Mouse (Mus musculus): ENCODE results near the gene Gm15319.
"Not testable (repeated sequence)": the region's sequence is repeated elsewhere in the genome, so short reads cannot be mapped to it uniquely, and the experiment has no call there.

GRCm38 (mm10) chr8:20375698-20376097 lies 12.7 kb upstream of the Gm15319 start:
- not testable (repeated sequence) for TF ChIP-seq POLR2A (IDR thresholded peaks at IDR 0.05; ENCODE audit: borderline replicate concordance, control insufficient read depth, low read depth, low read length); CTCF (IDR thresholded peaks at IDR 0.05; ENCODE audit: control insufficient read depth, insufficient read depth, low read length)

Measured in bone marrow, adult 2 months (tissue).